Mouse (Mus musculus): ENCODE measurements around the gene Lca5.

Lca5 gene

DNA sequence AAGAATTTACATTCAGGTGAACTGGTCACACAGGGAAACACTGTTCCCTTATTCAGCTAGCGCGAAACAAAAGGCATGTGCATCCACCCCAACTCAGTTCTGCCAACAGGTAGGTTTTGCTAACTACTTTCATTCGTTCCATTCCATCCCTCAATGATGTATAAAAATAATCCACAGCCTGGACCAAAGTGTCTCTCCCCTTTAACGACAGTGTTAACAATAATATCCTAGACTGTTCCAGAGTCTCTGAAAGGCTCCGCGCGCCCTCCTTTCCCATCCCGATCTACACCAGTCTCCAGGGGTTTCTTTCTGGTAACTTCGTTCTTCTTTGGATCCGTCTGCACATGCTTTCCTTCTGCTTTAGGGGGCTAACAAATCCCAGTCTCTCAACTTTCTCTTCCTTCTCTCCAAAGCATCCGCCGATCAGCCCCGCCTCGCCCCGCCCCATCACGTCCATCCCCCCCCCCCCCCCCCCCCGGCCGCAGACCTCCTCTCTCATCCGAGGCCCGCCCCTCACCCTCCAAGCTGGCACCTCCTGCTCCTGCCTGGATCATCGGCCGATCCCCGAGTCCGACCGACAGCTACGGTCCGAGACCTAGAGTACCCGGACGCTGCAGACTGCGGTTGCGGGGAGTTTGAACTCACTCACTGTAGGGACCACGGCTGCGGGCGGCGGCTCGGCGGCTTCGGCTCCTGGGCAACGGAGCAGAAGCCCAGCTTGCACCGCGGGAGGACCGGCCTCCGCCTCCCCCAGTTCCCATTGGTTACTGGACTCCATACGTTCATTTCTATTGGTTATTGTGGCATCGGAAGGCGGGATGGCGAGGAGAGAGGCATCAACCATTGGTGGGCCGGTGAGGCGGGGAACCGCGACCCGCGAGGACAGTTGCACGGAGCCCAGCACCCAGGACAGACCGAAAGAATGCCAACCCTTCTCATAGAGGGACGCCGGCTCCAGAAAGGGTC is at the start of gene Lca5:
Lca5 (minus strand) TSS at position 736 of the 966 bp plus-strand sequence.
- peak; percentile 93 for DNase-seq (ENCODE audit: low spot score)

DNA sequence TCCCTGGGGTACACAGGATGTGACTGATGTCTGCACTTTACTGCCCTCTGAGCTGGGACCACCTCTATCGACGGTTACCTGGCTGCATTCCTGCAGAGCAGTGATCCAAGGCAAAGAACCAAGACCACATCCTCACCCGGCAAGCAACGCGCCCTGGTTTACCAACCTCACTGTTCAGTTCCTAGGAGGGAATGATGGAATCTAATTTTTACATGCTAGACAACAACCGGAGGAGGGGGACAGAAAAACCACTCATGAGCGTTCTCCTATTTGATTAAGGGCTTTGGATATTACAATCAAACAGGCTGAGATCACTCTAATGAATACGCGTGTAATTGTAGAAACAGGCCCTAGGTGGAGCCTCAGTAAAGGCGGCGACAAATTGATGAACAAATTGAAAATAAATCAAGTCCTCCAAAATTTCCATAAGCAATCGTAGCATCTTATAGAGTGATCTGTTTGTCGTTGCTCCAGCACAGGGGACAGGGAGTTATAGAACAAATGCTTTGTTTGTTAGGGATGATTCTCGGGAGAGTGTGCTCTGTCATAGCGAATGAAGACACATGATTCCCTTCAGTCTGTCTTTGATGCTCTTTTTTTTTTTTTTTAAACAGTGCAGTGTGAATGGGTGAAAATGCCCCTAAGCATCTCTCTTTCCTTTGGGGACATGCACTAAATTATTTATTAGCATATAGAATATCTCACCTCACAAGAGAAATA is 47.7 kb upstream of the Lca5 start:
- no peak for DNase-seq (ENCODE audit: low spot score)

DNA sequence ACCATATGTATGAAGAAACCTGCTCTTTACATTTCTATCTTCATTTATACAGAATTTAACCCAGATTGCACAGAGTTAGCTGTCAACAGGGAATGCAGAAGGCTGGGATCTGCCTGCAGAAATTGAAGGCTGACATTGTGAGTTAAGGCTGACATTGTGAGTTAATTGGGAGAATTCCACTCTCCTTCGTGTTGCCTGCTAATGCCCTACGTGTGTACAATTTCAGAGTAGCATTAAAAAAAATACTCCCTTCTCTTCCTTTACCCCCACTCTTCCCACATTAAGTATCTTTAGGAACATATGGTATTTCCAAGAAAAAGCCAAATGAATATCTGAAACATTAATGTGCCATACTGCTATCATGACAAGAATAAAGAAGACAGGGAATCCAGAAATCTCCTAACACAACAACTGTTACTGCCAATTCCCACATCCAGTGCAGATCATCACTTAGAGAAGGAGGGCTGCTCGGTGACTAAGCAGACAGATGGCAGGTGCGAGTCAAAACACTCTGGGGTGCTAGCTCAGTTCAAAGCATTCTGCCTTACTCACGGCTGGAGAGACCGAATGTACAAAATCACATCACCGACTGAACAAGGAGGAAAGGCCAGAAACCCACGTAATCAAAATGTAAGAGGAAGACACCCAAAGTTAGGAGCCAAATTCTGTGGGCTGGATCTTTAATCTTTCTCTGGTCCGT is 47.0 kb upstream of the Lca5 start:
- DNase-seq (ENCODE audit: low spot score) = no peak

DNA sequence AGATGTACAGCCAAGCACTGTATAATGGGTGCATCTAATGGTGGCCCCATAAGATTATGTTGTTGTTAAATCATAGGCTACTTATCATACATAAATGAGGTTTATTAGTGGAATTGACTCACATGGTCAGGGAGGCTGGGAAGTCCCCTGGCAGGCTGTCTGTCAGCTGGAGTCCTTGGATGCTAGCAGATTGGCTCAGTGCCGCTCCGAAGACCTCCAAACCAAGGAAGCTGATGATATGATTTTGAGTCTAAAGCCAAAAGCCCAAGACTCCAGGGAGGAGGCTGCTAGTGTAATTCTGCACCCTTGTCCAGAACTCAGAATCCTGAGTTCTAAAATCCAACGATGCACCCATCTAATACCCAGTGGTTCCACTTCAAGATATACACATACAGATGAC is 45.0 kb upstream of the Lca5 start:
- no peak for DNase-seq (ENCODE audit: low spot score)

DNA sequence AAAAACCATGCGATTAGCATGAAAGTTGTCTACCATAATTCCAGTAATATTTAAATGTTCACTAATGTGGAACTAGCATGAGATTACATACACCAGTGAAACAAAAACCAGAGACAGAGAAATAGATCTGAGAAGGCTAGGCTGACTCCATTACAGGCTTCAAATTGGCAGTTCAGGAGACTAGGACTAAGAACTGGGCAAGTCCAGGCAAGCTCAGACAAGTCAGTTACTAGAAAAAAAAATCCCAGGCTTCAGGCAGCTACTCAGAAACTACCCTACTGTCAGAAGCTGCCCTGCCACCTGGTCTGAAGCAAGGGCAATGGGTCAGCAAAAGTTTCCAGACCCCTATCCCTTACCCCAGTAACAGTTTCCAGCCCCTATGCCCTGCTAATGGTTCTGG is 44.4 kb upstream of the Lca5 start:
- no peak for DNase-seq (ENCODE audit: low spot score)

DNA sequence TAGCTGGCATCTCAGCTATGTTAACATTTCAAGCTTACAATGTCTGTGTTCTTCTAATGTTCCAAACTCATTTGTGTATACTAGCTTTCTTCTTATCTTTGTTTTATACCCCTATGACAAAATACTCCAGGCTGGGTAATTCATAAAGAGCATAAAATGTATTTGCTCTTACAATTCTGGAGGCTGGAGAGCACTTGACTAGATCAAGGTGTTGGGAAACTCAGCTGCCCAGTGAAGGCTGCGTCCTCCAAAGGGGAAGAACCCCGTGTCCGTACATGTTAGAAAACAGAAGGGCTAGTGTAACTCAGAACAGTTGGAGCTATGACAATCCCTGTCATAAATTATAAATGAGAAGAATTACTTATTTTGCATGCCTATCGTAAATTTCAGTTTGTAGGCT is 42.5 kb upstream of the Lca5 start:
- no peak for DNase-seq (ENCODE audit: low spot score)

DNA sequence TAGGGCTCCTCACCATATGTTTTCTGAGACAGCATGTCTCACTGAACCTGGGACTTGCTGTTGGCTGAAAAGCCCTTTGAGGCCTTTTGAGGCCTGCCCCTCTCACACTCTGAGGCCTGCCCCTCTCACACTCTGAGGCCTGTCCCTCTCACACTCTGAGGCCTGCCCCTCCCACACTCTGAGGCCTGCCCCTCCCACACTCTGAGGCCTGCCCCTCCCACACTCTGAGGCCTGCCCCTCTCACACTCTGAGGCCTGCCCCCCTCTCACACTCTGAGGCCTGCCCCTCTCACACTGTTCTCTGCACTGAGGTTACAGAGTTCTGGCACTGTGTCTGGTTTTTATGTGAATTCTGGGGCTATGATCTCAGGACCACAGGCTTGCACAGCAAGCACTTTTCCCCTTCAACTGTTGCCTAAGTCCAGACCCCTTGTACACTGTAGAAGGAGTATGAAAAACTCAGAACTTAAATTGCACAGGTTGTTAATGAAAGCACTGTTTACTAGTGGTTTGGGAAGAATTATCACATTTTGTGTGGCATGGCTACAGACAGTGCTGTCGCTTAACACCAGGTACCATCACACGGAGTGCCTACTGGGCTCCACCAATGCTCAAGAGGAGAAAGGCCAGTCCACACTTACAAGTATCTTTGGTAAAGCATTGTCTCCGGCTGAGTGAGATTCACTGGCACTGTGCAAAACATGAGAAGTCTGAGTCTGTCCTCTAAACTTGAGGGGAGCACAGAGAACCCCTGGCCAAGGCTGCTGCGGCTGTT is 41.4 kb upstream of the Lca5 start:
- DNase-seq (ENCODE audit: low spot score) = no peak

DNA sequence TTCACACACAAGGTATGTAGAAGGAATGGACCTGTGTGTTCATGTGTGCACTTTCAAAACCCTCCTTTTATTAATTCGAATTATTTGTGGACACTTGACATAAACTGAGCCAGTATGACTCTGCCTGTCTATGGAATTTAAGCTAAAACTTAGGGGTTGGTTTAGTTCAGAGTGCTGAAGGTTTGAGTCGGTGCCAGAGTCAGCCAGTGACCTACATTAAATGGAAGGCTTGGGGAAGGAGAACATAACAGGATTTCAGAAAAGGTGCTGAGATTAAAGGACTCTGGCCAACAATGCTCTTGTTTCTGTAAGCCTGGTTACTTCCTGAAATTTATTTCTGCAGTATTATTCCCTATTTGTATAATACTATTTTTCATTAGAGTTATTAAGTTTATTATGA is 28.9 kb upstream of the Lca5 start:
- no peak for DNase-seq (ENCODE audit: low spot score)

DNA sequence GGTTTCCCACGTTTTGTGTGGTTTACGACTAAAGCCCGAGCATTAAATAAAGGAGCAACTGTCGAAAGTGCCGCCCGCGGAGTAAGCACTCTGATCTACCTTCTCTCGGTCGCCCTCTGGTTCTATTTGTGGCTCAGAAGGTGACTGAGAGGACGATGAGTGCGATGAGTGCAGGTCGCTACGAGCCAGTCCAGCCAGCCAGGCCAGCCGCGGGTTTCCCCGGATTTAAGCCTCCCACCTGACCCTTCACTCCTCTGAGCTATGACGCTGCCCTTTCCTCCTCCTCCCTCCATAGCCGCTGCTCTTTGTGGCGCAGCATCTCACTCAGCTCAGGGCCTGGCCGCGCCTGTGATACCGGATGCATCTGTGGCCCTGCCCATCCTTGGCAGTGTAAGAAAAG is 6.8 kb upstream of the Lca5 start:
- no peak for DNase-seq (ENCODE audit: low spot score)

DNA sequence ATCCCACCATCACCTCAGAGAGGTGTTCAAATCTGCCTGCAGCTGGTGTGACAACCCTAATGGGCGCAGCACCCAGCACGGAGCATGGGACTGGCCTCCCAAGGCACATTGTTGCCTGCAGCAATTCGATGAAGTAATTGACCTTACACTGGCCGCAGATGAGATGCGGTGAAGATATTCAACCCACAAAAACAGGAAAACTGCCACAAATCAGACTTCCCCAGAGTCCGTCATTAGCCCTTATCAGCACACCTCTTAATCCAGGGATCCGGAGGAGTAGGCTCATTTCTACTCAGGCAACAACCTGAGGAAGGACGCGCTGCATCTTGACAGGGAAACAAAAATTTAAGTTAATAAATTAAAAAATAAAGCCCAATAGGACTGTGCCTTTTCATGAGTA is 6.2 kb upstream of the Lca5 start:
- no peak for DNase-seq (ENCODE audit: low spot score)

DNA sequence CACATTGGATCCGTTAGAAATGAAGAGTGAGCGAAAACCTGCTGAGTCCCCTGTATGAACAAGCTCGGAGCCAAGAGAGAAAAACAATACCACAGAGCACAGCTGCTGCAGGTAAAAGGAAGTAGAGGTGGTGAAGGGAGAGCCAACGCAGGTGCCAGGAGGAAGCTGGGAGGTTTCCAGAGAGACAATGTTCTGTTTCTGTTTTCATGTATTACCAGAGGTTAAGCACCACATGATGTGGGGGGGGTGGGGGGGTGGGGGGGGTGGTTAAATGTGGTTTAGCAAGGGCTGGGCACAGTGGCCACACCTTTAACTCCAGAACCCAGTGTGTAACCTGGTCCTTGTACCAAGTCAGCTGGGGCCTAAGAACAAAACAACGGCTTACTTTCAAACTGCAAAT is 3.3 kb downstream of the Lca5 start:
- no peak for DNase-seq (ENCODE audit: low spot score)

DNA sequence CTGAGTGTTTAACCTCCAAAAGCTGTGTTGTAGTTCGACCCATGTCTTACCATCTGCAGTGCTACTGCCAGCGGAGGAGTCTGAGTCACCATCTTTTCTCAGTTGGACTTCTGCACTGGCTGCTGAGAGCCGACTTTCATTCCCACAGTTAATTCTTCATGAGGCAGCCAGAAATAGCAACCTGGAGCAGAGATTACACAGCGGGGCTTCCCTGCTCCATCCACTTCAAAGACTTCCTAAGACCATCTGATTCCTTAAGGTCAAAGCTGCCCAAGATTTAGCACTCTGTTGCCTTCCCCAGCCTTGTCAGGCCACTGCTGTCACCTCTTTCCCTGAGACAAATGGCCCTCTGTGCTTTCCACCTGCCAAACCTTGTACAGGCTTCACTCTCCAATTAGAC is 6.4 kb downstream of the Lca5 start:
- no peak for DNase-seq (ENCODE audit: low spot score)

DNA sequence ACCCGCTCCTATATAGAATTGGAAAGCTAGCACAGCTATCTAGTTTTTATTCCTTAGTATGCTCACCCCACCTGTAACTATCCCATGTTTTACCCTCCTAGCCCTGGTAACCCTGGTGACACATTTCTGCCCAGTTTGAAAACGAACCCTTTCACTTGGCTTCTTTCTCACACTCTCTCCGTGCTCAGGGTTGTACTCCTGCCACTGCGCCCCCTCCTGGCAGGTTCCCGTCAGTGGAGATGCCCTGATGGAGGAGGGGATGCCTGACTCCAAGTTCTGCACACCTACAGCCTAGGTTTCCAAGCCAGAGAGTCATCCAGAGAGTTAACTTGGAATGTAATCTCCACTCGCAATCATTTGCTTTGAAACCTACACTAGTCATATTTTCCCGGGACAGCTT is 7.3 kb downstream of the Lca5 start:
- no peak for DNase-seq (ENCODE audit: low spot score)

DNA sequence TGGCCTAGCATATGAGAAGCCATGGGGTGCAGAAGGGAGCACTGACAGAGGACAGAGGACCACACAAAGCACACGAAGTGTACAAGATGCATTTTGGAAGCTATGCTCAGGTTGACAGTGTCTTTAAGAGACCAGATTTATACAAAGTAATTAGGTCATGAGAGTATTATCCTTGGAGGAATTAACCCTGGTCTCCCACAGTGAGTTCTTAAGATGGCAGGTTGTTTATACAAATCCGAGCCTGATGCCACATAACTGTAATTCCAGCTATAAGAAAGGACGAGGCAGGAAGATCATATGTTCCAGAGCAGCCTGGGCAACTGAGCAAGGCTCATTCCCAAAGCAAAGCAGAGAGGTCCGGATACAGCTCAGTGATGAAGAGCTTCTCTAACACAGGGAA is 13.0 kb downstream of the Lca5 start:
- no peak for DNase-seq (ENCODE audit: low spot score)

DNA sequence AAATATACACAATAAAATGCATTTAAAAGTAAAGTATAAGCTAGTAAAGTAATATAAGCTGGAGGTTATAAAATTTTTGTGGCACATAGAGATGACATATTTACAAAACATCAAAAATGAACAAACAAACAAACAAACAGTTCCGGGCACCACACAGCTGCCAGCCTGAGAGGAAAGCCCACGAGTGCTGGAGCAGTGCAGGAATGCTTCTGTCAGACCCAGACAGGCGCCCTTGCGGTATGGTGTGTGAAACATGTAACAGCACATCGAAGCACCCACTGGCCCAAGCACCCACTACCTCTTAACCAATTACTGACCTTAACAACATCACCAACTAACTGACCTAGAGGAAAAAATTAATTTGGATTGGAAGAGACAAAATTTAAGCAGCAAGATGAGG is 22.0 kb downstream of the Lca5 start:
- DNase-seq (ENCODE audit: low spot score) = no peak

DNA sequence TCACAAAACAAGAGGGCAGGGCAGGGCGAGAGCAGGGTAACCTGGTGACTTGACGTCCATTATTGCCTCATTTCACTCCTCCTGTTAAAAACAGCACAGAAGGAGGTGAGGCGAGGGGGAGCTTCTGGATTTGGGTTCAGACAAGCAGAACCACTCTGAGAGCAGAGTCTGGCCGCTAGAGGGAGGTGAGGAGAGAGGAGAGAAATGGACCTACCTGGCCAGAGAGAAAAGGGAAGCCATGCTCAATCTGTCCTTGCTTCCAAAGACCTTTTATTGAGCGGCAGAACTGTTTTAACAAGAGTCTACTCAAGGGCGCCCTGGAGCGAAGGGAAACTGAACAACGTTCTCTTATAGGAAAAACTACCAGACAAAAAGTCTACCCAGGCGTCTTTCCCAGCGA is 27.9 kb downstream of the Lca5 start:
- DNase-seq (ENCODE audit: low spot score) = no peak

DNA sequence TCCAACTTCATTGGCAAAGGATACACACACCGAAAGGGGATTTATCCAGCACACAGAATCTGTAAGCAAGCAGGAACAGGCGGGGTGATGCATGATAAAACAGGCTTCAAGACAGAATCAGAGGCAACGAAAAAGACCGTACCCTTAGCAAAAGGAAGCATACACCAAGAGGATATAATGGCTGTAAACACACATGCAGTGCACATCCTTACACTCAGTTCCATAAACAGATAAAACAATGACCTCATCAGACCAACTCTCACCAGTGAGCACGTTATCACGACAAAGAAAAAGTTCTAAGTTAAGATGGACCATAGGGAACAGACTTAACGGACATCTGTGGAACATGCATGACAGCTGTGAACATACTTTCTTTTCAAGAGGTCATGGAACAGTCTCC is 35.8 kb downstream of the Lca5 start:
- DNase-seq (ENCODE audit: low spot score) = no peak

DNA sequence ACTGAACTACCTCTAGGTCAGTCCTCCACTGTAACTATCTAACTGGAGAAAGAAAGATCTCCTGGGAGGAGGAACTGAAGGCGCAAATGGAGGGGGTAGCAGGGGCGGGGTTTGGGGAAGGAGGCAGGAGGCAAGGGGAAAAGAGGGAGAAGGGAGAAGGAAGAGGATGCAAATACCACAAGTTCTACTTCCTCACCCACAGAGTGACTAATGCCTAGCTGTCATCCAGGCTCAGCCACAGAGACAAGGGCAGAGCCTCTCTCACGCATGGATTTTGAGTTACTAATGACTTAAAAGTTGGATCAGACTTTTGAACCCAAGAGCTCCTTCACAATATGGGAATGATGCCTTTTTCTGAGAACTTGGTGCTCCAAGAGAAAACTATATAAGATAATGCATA is 40.1 kb downstream of the Lca5 start:
- DNase-seq (ENCODE audit: low spot score) = no peak

DNA sequence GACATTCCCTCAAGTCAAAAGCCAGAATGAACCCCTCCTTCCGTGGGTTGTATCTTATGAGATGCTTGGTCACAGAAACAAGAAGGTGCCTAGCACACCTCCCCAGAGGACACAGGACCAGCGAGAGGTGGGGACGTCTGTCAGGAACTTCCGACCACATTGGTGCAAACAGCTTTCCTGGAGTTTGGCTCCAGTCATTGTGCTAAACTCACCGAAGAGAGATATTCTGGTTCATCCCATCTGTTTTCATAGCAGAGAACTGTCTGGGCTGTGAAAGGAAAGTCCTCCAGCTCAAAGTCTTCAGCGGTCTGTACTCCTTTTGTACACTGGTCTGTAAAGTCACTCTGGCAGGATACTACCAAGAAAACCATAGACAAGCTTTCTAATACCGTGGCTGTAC is 41.5 kb downstream of the Lca5 start:
- DNase-seq (ENCODE audit: low spot score) = no peak

DNA sequence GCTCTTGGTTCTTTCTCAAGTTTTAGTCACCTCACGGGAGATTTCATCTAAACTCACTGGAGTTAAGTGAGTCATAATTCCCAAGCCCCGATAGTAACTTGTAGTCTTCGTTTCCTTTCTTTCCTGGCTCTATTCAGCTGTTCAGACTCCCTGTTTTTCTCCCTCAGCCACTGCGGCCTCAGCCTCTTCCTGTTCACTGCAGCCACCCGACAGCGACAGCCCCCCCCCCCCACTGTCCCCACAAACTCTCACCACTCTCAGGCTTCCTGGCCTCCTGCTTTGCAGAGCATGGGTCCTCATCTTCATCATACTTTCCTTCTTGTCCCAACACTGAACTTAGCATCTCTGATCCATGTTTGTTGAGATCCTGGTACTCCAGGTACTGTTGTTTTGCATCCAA is 42.7 kb downstream of the Lca5 start:
- no peak for DNase-seq (ENCODE audit: low spot score)

DNA sequence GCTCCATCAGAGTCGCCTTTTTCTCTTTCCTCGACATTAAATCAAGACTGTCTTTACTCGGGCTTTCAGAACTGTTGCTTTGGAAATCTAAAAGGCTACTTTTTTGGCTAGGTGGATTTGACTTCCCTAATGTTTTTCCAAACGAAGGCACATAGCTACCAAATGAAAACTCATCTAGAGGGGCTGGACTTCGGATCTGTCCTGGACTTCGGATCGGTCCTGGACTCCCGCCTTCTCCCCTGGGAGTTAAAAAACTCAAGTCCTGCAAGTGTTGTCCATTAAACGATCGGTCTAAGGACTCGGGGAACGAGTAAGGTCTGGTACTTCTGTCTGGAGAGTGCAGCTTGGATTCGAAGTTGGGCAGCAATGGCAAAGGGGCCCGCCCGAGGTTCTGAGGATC is 45.5 kb downstream of the Lca5 start:
- no peak for DNase-seq (ENCODE audit: low spot score)

DNA sequence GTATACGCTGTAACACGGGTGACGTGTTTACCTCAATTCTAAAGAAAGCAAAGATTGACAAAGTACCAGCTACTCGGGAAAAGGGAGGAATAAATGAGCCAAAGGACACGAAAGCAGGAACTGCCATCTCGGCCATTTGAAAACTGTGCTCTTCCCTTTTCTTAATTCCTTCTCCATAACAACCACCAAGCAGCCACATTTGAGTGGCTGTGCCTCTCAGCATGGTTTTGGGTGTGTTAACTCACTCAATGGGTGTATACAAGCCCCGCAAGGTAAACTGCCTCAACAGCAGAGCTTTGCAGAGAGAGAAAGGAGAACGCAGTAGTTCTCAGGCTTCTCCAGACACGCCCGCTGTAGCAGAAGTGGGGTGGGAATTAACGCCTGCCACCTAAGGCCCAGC is 48.9 kb downstream of the Lca5 start:
- no peak for DNase-seq (ENCODE audit: low spot score)

All from adipocyte (in vitro differentiated cells).